Mouse (Mus musculus): ENCODE measurements around the gene Ankfn1.

Ankfn1 gene

GRCm38 (mm10) chr11:89356479-89356878 lies 421.0 kb downstream of the Ankfn1 start:
- no peak for DNase-seq

GRCm38 (mm10) chr11:89356018-89356417 lies 421.4 kb downstream of the Ankfn1 start:
- no peak for DNase-seq

DNA sequence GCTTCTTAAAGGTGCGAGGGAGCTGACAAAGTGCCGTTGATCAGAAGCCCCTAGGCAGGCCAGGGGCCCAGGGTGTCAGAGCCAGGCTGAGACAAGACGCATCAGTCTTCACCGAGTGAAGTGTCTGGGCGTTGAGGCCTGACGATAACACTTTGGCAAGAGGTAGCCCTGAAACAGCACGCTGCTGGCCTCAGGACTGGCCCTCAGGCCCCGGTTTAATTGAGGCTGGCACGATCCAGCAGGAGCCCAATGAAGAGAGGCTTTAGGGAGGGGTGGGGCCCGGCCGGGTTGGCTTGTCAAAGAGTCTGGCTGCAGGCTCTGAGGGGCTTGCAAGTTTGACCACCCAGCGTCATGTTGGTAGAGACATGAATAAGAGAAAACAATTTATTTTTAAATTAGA lies 437.2 kb downstream of the Ankfn1 start:
- DNase-seq, result no peak

All from kidney, postnatal 36 days (tissue).